8 mouse cellular contexts compared by ENCODE assay signal in genomic region chr5:102844731-102845598, GRCm38 (mm10).
DNase-seq lines count a peak whose midpoint lies in the region; ATAC-seq lines count a peak whose summit lies in the region.

No protein-coding gene starts in this region.

- ATAC-seq in embryonic facial prominence, embryonic 11.5 days (replicated peaks; ENCODE audit: insufficient number of reproducible peaks, low FRiP score, low TSS enrichment, low read depth) = peak; percentile 90

- no peaks in the 10 kb centered on the region for H3K36me3 ChIP-seq in embryonic facial prominence, embryonic 11.5 days (replicated peaks; ENCODE audit: control insufficient read depth, insufficient read depth, low read depth, low read length)

- intact Hi-C loops in left cerebral cortex, postnatal 36 days (cut with DNase I) = no loop called here

- H3K4me1 ChIP-seq in embryonic facial prominence, embryonic 11.5 days (ENCODE audit: control insufficient read depth, insufficient read depth, low read length) = no peaks in the 10 kb centered on the region

- H3K9ac ChIP-seq in embryonic facial prominence, embryonic 11.5 days (replicated peaks; ENCODE audit: low read length) = peak overlapping the region; percentile 22; the same call in 1 of the 2 replicates

- H3K27me3 ChIP-seq in embryonic facial prominence, embryonic 11.5 days (ENCODE audit: control insufficient read depth, insufficient read depth, low read length) = no peaks in the 10 kb centered on the region

- peak; percentile 15 to 55 for DNase-seq in adrenal gland, postnatal 4 days (ENCODE audit: low spot score in 2 of 2)
- peak; percentile 81 for DNase-seq in embryonic facial prominence, embryonic 11.5 days (ENCODE audit: low spot score)
- DNase-seq in heart, adult 18-20 months = peak; percentile 77 to 83
- DNase-seq in kidney, adult 18-20 months = peak; percentile 87
- DNase-seq in left cerebral cortex, postnatal 36 days (ENCODE audit: low spot score in 2 of 2) = peak; percentile 80 to 83
- DNase-seq in mesoderm, embryonic 11.5 days (ENCODE audit: low read depth, low spot score) = peak; percentile 79
- peak; percentile 83 for DNase-seq in skeletal muscle tissue, adult 2 months (ENCODE audit: low read depth, low spot score)
- no peak for DNase-seq in spleen, postnatal 14 days (ENCODE audit: low spot score in 2 of 2)

- no peaks in the 10 kb centered on the region for H3K9me3 ChIP-seq in embryonic facial prominence, embryonic 11.5 days (replicated peaks; ENCODE audit: control insufficient read depth, low read length)

- no peak overlapping the region for H3K27ac ChIP-seq in embryonic facial prominence, embryonic 11.5 days (replicated peaks; ENCODE audit: low read depth, low read length)

- under 1% methylated on average over 21 of the region's 21 CpGs for WGBS in embryonic facial prominence, embryonic 11.5 days

- H3K4me2 ChIP-seq in embryonic facial prominence, embryonic 11.5 days (ENCODE audit: low read depth, low read length) = peak overlapping the region; percentile 51

- peak overlapping the region; percentile 21 for H3K4me3 ChIP-seq in embryonic facial prominence, embryonic 11.5 days (ENCODE audit: low read depth, low read length)

Comparison
In these comparisons a context has a peak if more than half of its experiments do, and no peak if none do; other contexts are left out.
1. DNase-seq: peak in adrenal gland, postnatal 4 days (2 of 2), embryonic facial prominence, embryonic 11.5 days (single experiment), heart, adult 18-20 months (2 of 2), kidney, adult 18-20 months (single experiment), left cerebral cortex, postnatal 36 days (2 of 2), mesoderm, embryonic 11.5 days (single experiment) and skeletal muscle tissue, adult 2 months (single experiment); none in spleen, postnatal 14 days (0 of 2).